Mouse (Mus musculus): ENCODE results near the gene Dctd. TPM values are rescaled to one million over a fixed set of nuclear protein-coding genes. Genes with fewer than 3 reads are reported as not detected.
"Not testable (repeated sequence)": the region's sequence is repeated elsewhere in the genome, so short reads cannot be mapped to it uniquely, and the experiment has no call there.

Dctd gene
- polyA plus RNA-seq, 1 experiment from 2014 or later: 36.6 TPM

DNA sequence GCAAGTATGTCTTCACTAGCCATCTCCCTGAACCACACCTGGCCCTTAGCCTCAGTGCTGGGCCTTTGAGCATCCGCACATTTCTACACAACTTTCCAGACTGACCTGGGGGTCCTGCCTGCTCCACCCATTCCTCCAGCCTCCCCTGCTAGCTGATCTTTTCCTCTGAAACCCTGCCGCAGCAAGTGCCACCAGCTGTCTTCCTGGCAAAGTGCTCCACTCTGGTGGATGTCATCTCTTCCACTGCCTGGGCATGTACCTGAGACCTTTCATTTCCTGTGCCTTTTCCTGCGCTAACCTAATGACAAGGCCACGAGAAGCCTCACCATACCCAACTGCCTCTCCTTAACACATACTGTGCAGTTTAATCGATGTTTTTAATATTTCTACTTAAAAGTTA is 46.9 kb downstream of the Dctd start:
- Histone ChIP-seq H3K4me3 (no peak overlapping the region), H3K4me2 (no peak overlapping the region), H3K36me3 (peaks cover 24% of the 10 kb centered on the region), H3K4me1 (replicated peaks) (no peaks in the 10 kb centered on the region), H3K27me3 (replicated peaks) (no peaks in the 10 kb centered on the region), H3K9ac (no peak overlapping the region), H3K27ac (ENCODE audit: poor library complexity, severe bottlenecking) (no peak overlapping the region), H3K9me3 (replicated peaks) (peaks cover 13% of the 10 kb centered on the region)
- ATAC-seq (ENCODE audit: insufficient number of reproducible peaks, low FRiP score): no peak
- WGBS: 84% methylated on average over 5 of the region's 5 CpGs

DNA sequence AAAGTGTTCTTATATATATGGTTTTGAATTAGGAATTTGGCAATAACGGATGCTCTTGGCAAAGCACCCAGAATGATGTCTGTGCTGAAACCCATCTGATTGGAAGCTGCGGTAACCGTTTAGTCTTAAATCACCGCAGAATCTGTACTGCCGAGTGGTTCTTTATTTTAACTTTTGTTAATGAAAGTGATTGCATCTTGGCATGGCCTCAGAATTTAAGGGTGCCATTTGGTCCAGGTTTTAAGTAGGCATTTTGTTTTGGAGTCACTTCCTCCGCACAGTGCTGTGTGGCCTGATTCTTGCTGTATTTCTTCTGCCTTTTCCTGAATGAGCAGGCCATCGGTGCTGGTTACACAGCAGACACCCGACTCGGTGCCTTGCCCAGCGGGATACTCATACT is 47.6 kb downstream of the Dctd start:
- Histone ChIP-seq H3K4me2 (no peak overlapping the region), H3K9me3 (replicated peaks) (peaks cover 13% of the 10 kb centered on the region), H3K36me3 (peaks cover 19% of the 10 kb centered on the region), H3K27ac (ENCODE audit: poor library complexity, severe bottlenecking) (no peak overlapping the region), H3K4me1 (replicated peaks) (no peaks in the 10 kb centered on the region), H3K9ac (no peak overlapping the region), H3K4me3 (no peak overlapping the region), H3K27me3 (replicated peaks) (no peaks in the 10 kb centered on the region)
- WGBS: 87% methylated on average over 10 of the region's 10 CpGs
- ATAC-seq (ENCODE audit: insufficient number of reproducible peaks, low FRiP score): no peak

DNA sequence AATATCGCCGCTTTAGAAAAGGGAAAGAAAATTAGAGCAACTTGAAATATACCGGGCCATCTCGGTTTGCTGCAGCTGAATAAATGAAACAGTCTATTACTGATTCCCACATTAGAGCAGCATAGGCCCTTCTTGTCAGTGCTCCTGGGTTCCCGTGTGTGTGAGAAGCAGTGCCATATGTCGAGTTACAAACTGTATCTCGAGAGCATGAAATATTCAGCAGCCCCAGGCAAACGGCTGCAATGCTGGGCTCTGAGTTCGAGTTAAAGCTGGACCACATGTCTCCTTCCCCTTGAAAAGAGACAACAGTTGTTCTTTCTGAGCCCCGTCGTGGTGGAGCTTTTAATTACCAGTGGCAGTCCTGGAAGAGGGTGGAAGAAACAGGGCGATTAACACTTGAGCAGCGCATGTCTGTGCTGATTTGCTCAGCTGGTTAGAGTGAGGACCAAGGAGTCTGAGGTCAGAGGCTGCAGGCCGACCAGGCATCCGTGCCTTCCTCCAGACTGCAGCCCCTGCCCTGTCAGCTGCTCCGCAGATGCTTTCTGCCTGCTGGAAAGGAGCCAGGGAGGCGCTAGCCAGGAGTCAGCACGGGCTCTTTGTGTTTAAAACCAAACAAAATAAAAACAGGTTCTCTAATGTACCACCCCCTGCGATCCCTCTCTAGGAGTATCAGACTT is 53.3 kb downstream of the Dctd start:
- peaks cover 18% of the 10 kb centered on the region for H3K9me3 ChIP-seq (replicated peaks)
- no peaks in the 10 kb centered on the region for H3K36me3 ChIP-seq
- peak overlapping the region; percentile 34; the same call in 1 of the 2 replicates for H3K4me2 ChIP-seq
- peak; percentile 51; the same call in 1 of the 2 replicates for ATAC-seq (ENCODE audit: insufficient number of reproducible peaks, low FRiP score)
- H3K27me3 ChIP-seq (replicated peaks): no peaks in the 10 kb centered on the region
- no peak overlapping the region for H3K27ac ChIP-seq (ENCODE audit: poor library complexity, severe bottlenecking)
- H3K4me3 ChIP-seq: no peak overlapping the region
- no peak overlapping the region; the same call in 1 of the 2 replicates for H3K9ac ChIP-seq
- peaks cover 14% of the 10 kb centered on the region for H3K4me1 ChIP-seq (replicated peaks)
- WGBS: 40% methylated on average over 19 of the region's 19 CpGs

DNA sequence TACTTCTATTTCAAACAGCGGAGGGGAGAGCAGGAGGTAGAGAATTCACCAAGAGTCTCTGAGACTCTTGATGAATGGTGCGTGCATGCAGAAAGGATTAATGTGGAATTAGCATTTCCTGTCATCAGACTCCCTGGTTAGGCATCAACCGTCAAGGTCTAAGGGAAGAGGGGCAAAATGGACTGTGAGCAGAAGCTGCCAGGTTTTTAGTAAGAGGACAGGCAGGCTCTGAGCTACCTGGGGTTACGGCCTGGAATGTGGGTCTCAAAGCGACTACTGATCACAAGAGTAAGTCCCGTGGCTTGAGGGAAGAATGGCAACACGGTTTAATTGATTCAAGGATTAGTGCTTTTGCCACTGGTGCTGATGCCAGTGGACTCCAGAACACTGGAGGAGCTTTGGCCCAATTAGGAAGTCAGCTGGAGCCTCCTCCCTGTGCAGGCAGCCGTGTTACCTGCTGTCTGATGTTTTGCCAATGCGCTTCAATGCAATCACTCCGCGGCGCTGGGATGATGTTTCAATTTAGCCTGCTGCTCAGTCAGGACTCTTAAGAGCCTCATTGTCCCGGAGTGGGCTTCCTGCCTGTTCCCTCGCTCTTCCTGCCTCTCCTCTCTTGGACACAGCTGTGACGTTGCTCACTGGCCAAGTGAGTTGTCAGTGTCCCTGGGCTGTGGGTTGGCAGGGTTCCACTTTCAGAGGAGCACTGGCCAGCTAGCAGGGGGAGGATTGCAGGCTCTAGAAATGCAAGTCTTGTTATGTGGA is 54.6 kb downstream of the Dctd start:
- no peak overlapping the region; the same call in 1 of the 2 replicates for H3K27ac ChIP-seq (ENCODE audit: poor library complexity, severe bottlenecking)
- H3K9ac ChIP-seq: no peak overlapping the region
- H3K9me3 ChIP-seq (replicated peaks): peaks cover 18% of the 10 kb centered on the region
- peaks cover 14% of the 10 kb centered on the region for H3K4me1 ChIP-seq (replicated peaks)
- H3K36me3 ChIP-seq: no peaks in the 10 kb centered on the region
- peak overlapping the region; percentile 57 for H3K4me2 ChIP-seq
- peak; percentile 73 for ATAC-seq (ENCODE audit: insufficient number of reproducible peaks, low FRiP score)
- 32% methylated on average over 15 of the region's 15 CpGs for WGBS
- H3K4me3 ChIP-seq: peak overlapping the region; percentile 6; the same call in 1 of the 2 replicates
- no peaks in the 10 kb centered on the region for H3K27me3 ChIP-seq (replicated peaks)

DNA sequence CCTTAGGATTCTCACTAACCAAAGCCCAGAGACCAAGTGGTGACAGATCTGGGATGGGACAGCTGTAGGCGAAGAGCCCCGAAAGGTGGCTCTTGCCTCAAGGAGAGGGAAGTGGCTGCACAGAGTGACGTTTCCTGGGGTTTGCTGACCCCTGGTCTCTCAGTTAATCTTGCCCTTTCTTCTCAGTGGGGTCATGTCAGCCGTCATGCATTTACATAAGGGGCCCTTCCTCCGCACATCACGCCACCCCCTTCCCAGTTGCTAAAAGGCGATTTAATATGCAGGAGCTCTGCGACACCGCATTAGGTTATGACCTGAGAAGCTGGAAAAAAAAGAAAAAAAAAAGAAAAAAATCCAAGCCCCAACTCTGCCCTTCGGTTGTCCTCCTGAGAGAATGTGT is 58.8 kb downstream of the Dctd start:
- Histone ChIP-seq H3K9ac (no peak overlapping the region), H3K4me2 (no peak overlapping the region), H3K4me3 (no peak overlapping the region), H3K27ac (ENCODE audit: poor library complexity, severe bottlenecking) (no peak overlapping the region), H3K36me3 (no peaks in the 10 kb centered on the region), H3K4me1 (replicated peaks) (peaks cover 8% of the 10 kb centered on the region; the same call in 1 of the 2 replicates), H3K27me3 (replicated peaks) (no peaks in the 10 kb centered on the region), H3K9me3 (replicated peaks) (peaks cover 9% of the 10 kb centered on the region; the same call in 1 of the 2 replicates)
- whole genome bisulfite sequencing: 32% methylated on average over 10 of the region's 10 CpGs
- ATAC-seq (ENCODE audit: insufficient number of reproducible peaks, low FRiP score): no peak

DNA sequence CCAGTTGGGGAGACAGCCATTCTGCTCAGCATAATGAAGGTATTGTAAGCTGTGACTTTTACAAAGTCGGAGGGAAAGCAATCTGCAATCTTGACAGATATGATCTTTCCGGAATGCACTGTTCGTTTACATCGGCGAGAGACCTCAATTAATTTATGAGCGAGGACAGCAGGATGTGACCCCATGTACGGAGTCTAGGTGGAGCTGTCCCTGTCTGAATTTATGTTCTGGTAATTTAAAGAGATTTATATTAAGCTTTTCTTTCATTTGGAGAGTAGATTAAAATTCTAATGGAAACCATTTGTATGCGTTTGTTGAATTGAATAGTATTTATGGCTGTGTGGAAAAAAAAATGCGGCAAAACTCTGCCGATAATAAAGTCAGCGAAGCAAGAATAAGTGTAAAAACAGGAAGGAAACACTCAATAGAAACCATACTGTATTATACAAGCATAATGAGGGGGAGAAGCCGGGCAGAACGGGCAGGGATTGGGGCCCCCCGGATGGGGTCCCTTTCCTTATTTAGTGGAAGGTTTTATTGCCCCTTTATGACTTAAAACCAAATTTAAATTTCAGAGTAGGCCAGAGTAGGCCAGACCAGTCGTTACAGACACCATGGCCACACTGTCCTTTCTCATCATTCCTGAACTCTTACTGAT is 59.8 kb downstream of the Dctd start:
- Histone ChIP-seq H3K4me3 (no peak overlapping the region), H3K4me2 (no peak overlapping the region), H3K4me1 (replicated peaks) (peaks cover 4% of the 10 kb centered on the region; the same call in 1 of the 2 replicates), H3K27ac (ENCODE audit: poor library complexity, severe bottlenecking) (no peak overlapping the region), H3K36me3 (no peaks in the 10 kb centered on the region), H3K27me3 (replicated peaks) (no peaks in the 10 kb centered on the region), H3K9me3 (replicated peaks) (peaks cover 9% of the 10 kb centered on the region; the same call in 1 of the 2 replicates), H3K9ac (no peak overlapping the region)
- no peak for ATAC-seq (ENCODE audit: insufficient number of reproducible peaks, low FRiP score)
- WGBS: 76% methylated on average over 15 of the region's 15 CpGs

DNA sequence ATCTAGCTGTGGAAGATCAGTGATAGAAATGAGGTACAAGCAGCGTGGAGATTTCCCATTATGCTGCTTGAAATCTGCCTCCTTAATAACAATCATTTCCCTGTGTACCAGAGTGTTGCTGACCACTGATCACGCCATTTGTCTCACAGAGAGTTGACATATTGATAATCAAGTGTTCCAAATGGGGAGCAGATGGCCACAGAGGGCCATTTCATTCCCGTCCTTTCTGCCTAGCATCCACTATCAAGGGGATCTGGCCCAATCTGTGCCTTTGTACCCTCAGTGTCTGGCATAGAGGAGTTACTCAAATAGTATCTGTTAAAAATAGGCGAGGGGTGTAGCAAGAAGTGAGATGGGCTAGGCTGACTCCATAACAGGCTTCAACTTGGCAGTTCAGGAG is 78.5 kb downstream of the Dctd start:
- H3K27ac ChIP-seq (ENCODE audit: poor library complexity, severe bottlenecking): no peak overlapping the region
- H3K9me3 ChIP-seq (replicated peaks): peaks cover 19% of the 10 kb centered on the region
- H3K4me1 ChIP-seq (replicated peaks): no peaks in the 10 kb centered on the region
- H3K4me3 ChIP-seq: no peak overlapping the region
- WGBS: 69% methylated on average over 4 of the region's 4 CpGs
- H3K9ac ChIP-seq: no peak overlapping the region
- H3K4me2 ChIP-seq: no peak overlapping the region
- no peaks in the 10 kb centered on the region for H3K36me3 ChIP-seq
- H3K27me3 ChIP-seq (replicated peaks): no peaks in the 10 kb centered on the region
- no peak for ATAC-seq (ENCODE audit: insufficient number of reproducible peaks, low FRiP score)

DNA sequence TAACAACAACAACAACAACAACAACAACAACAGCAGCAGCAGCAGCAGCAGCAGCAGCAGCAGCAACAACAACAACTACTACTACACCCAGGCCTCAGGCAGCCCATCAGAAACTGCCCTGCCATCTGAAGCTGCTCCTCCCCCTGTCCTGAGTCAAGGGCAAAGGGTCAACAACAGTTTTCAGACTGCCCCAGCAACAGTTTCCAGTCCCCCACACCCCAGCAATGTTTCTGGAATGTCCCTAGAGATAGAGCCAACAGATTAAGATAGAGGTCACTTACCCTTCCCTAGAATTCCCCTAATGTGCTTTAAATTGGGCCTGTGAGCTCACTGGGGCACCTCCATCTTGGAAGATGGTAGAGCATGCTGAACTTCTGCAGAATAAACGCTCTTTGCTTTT is 79.0 kb downstream of the Dctd start:
- Histone ChIP-seq H3K9ac (no peak overlapping the region), H3K4me3 (no peak overlapping the region), H3K27me3 (replicated peaks) (no peaks in the 10 kb centered on the region), H3K36me3 (no peaks in the 10 kb centered on the region), H3K9me3 (replicated peaks) (peaks cover 19% of the 10 kb centered on the region), H3K4me1 (replicated peaks) (no peaks in the 10 kb centered on the region), H3K4me2 (no peak overlapping the region), H3K27ac (ENCODE audit: poor library complexity, severe bottlenecking) (no peak overlapping the region)
- no peak for ATAC-seq (ENCODE audit: insufficient number of reproducible peaks, low FRiP score)
- 80% methylated on average over 1 of the region's 1 CpGs for WGBS

DNA sequence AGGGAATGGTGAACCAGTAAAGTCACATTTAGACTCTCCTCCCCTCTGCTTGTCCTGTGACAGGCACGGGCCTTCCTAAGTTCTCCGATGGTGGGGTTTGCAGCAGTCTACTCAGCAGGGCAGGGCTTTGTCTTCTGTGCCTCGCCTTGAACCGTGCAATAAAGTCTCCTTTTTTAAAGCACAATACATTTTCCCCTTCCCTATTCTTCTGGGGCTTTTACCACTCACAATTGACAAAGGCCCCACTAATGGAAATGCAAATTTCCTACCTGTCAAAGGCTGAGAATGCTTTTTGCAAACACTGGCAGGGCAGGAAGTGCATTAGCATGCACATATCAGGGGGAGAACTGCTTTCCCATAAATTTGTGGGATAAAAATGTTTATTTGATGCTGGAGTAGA is 80.1 kb downstream of the Dctd start:
- no peaks in the 10 kb centered on the region for H3K36me3 ChIP-seq
- no peak overlapping the region for H3K4me3 ChIP-seq
- H3K4me2 ChIP-seq: no peak overlapping the region
- no peaks in the 10 kb centered on the region for H3K27me3 ChIP-seq (replicated peaks)
- 77% methylated on average over 4 of the region's 4 CpGs for WGBS
- ATAC-seq (ENCODE audit: insufficient number of reproducible peaks, low FRiP score): no peak
- H3K9ac ChIP-seq: no peak overlapping the region
- H3K9me3 ChIP-seq (replicated peaks): peaks cover 19% of the 10 kb centered on the region
- H3K27ac ChIP-seq (ENCODE audit: poor library complexity, severe bottlenecking): no peak overlapping the region
- H3K4me1 ChIP-seq (replicated peaks): no peaks in the 10 kb centered on the region

DNA sequence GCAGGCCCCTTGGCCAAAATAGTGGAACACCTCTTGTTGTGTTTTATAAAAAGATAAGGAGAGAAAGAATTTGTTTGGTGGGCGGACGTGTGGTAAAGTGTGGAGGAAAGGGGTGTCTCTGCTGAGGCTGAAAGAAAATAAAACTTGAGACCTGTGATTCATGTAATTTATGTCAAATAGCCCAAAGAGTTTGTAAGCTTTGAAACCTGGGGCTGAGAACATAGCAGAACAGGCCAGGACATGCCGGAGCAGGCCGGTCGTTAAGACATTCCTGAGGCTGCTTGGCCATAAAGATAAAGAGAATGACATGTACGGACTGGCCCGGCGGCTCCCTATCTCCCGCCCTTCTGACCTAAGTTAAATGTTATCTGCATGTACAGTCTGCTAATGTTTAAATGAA is 81.3 kb downstream of the Dctd start:
- H3K27ac ChIP-seq (ENCODE audit: poor library complexity, severe bottlenecking); H3K4me1 ChIP-seq (replicated peaks); H3K4me3 ChIP-seq; H3K4me2 ChIP-seq; ATAC-seq (ENCODE audit: insufficient number of reproducible peaks, low FRiP score); H3K36me3 ChIP-seq; H3K9ac ChIP-seq; H3K27me3 ChIP-seq (replicated peaks): not testable (repeated sequence)
- H3K9me3 ChIP-seq (replicated peaks): peaks cover 19% of the 10 kb centered on the region
- WGBS: 72% methylated on average over 9 of the region's 9 CpGs

DNA sequence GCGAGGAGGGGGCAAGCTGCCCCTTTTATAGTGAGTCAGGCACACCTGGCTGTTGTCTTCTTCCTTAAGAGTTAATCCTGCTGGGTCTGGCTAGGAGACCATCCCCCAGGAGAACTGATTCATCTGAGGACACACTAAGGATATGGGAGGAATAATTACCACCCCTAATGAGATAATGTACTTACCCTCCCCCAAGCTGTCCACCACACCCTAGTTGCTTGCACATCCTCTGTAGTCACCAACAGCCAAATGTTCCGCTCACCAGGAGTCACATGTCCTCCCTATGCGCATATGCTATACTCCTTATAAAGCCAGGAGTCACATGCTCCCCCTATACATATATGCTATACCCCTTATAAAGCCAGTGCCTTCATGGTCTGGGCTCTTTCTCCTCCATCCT is 82.1 kb downstream of the Dctd start:
- Histone ChIP-seq H3K27me3 (replicated peaks) (no peaks in the 10 kb centered on the region), H3K4me1 (replicated peaks) (no peaks in the 10 kb centered on the region), H3K9ac (no peak overlapping the region), H3K27ac (ENCODE audit: poor library complexity, severe bottlenecking) (no peak overlapping the region), H3K36me3 (no peaks in the 10 kb centered on the region), H3K4me3 (no peak overlapping the region), H3K9me3 (replicated peaks) (peaks cover 19% of the 10 kb centered on the region), H3K4me2 (no peak overlapping the region)
- ATAC-seq (ENCODE audit: insufficient number of reproducible peaks, low FRiP score): no peak
- WGBS: 88% methylated on average over 3 of the region's 3 CpGs

Data from heart, embryonic 12.5 days (tissue).